Mouse (Mus musculus) liver, embryonic 14.5 days (tissue): ENCODE data around the gene Wasf2.

Experiments
- CTCF ChIP-seq: IDR thresholded peaks from 2 replicates; pipeline ENCODE4 v1.5.1; 2016; ENCODE audit warnings: antibody characterized with exemption, low read depth, control low read depth
- EP300 ChIP-seq: IDR thresholded peaks from 2 replicates; pipeline ENCODE4 v1.6.1; 2016; ENCODE audit warnings: antibody characterized with exemption, low read depth

DNA sequence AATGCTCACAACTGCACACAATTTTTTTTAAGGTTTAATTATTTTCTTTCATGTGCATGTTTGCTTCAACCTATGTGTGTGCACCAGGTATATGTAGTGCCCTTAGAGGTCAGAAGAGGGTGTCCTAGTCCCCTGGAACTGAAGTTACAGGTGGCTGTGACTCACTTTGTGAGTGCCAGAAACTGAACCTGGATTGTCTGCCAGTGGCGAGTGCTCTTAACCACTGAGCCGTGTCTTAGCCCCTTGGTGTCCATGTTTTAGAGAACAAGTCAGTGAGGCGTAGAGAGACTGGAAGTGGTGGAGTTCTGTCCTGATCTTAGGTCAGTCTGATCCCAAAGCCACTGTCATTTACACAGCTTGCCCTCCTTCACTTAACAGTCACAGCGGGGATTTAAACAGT lies 2.4 kb upstream of the Wasf2 start:
- TF ChIP-seq CTCF (no peak), EP300 (no peak)
